Mouse (Mus musculus) embryo, embryonic 9.5 days (tissue): ENCODE results near the gene Ddr2.
A peak's percentile ranks its signal among the peaks of the same experiment; 100 is the strongest.
"Not testable (repeated sequence)": the region's sequence is repeated elsewhere in the genome, so short reads cannot be mapped to it uniquely, and the experiment has no call there.

Source experiments
- DNase-seq: peaks from one replicate; pipeline ENCODE4 v3.0.0-alpha.2; 2017; ENCODE audit errors: extremely low spot score

Ddr2 gene

DNA sequence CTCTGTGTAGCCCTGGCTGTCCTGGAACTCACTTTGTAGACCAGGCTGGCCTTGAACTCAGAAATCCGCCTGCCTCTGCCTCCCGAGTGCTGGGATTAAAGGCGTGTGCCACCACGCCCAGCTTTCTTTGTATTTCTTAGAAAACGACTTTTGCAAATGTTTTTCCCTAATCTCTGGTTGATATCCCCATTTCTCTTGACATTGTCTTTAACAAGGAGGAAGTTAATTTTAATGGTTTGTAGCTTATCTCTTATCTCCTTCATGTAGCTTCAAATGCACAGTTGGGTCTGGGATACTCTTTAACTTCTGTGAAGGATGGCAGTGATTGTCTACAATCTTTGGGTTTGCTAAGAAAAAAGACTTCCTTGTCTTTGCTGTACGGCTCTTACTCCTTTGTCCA lies 7.7 kb downstream of the Ddr2 start:
- not testable (repeated sequence) for DNase-seq

DNA sequence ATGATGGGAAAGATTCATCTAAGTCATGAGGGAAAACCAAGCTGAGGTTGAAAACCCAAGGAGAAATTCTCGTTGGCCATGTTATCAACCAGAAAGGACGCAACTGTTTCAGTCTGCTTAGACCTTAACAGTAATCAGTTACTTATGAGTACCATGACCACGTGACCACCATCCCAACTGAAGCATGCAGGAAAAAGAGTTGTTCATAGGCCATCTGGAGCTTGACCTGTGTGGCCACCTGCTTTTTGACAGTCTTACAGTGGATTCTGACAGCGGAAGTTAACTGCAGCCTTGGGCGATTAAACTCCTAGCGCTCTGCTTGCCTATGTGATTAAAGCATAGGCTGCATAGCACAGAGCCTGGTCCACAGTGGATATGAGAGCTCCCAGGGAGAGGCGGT lies 23.9 kb downstream of the Ddr2 start:
- DNase-seq = no peak

DNA sequence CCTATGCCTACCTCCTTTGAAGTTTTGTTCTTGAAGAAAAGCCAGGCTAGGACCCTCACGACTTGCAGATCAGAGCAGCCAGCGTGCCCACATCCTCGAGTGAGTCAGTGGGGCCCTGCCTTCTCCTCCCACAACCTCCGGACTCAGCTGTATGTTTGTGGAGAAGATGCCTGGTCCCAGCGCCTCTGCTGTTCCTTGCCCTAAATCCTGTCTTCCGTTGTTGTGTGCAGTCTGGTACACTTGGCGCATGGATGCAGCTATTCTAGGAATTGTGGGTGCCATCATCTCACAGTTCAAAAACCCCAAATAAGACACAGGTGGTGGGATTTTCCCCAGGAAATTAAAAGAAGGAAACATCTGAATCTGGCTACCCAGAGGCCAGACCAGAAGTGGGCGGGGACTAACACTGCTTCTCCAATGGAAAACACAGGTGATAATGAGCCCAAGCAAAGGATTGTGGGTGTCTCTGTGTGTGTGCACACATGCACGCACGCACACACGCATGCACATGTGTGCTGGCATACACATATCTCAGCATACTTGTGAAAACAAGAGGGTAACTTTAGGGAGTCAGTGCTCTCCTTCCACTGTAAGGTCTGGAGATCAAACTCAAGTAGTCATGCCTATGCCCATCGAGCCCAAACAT lies 26.3 kb downstream of the Ddr2 start:
- no peak for DNase-seq

- no peak for DNase-seq
These were observed 29.7 kb downstream of the Ddr2 start for GRCm38 (mm10) chr1:170080907-170081306.

- DNase-seq = no peak
These were observed 31.1 kb downstream of the Ddr2 start for GRCm38 (mm10) chr1:170079465-170079864.

DNA sequence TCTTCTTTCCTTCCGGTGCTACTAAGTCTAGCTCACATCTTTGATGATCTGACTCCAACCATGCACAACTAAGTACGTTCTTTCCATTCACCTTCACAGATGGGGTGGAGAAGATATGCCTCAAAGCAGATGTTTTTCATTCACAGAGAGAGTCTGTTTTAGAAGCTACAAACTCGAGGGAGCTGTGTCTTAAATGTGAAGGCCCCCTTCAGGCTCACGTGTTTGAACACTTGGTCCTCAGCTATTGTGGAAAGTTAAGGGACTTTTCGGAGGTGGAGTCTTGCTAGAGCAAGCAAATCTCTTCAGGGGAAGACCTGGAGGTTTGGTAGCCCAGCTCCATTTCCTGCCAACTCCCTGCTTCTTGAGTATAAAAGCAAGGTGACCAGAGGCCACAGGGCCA lies 34.2 kb downstream of the Ddr2 start:
- DNase-seq = no peak

GRCm38 (mm10) chr1:170073768-170074167 lies 36.8 kb downstream of the Ddr2 start:
- DNase-seq = no peak

GRCm38 (mm10) chr1:170069143-170069542 lies 41.4 kb downstream of the Ddr2 start:
- no peak for DNase-seq

GRCm38 (mm10) chr1:170065931-170066330 lies 44.6 kb downstream of the Ddr2 start:
- no peak for DNase-seq

GRCm38 (mm10) chr1:170065009-170065408 lies 45.6 kb downstream of the Ddr2 start:
- DNase-seq = no peak

- peak; percentile 8 for DNase-seq
These were observed 46.5 kb downstream of the Ddr2 start for GRCm38 (mm10) chr1:170064083-170064494.

DNA sequence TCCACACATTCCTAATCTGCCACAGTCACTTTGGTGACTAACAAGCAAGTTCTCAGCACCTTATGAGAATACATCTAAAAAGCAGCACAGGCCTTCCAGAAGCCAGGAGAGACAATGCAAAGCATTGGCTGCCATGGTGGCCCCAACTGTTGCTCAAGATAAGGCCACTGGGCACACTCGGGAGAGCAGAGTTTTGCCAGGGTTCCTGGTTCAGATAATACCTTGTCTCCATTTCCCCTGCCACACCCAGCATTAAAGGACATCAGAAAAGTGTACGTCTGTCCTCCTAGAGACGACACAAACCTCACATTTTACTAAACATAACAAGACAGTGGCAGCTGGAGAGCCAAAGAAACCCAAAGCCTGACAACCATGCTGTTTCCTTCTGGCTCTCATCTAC lies 50.3 kb downstream of the Ddr2 start:
- DNase-seq = no peak

GRCm38 (mm10) chr1:170059347-170059746 lies 51.2 kb downstream of the Ddr2 start:
- DNase-seq = no peak

GRCm38 (mm10) chr1:170058051-170058450 lies 52.5 kb downstream of the Ddr2 start:
- no peak for DNase-seq

GRCm38 (mm10) chr1:170057607-170058006 lies 53.0 kb downstream of the Ddr2 start:
- DNase-seq = no peak

DNA sequence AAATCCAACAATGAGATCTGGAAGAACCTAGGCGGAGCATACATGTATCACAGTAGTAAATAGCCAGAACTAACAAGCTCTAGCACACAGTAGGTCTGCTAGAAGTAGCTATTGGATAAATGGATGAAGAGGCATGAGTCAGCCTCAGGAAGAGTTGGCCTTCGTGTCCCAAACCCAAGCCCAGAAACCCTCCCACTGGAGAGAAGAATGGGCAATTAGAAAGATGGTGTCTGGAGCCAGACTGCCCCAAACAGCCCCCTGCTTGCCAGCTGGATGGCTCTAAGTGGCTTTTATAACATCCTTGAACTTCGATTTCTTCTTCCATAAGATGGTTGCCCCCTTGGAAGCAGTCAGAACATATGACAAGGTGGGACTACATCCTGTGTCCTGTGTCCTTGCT lies 53.6 kb downstream of the Ddr2 start:
- DNase-seq = no peak

DNA sequence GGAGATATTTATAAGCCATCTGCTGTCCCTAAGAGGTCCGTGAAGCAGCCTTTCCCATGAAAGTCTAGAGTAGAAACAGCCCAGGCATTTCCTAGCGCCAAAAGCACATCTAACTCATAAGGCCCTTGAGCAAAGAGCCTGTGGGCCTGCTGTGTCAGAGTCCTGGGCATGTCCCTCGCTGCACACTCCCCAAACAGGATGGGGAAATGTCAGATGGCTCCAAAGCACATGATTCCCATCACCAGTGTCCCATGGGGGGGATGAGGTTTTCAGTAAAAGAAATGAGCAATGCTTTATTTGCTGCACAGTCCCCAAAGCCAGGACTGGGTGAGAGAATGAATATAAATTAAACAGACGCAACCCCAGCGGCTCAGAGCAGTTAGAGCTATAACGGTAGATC lies 54.3 kb downstream of the Ddr2 start:
- DNase-seq = no peak

DNA sequence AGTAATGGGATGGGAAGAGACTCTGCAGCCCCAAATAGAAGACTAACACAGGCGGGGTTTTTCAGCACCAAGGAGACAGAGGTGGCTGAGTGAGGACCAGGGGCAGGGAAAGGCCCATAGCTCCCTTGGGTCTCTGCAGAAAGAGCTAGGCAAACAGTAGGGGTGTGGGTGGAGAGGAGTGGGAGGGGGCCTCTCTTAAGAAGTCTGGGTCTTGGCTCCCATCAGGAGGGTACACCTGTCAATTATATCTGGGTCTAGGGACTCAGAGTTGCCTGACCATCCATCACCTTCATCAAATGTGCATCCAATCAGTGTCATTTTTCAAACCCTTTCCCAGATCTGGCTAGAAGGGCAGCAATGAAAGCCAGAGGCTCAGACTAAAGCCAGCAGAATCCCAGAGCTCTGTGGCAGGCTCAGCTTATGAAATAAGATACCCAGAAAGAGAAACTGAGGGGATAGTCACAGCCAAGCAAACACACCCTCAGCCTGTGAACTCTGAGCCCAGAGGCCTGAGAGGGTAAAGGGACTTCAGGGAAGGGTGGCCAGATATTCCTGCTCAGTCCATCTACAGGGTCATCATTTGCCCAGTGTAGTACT lies 58.0 kb downstream of the Ddr2 start:
- no peak for DNase-seq

DNA sequence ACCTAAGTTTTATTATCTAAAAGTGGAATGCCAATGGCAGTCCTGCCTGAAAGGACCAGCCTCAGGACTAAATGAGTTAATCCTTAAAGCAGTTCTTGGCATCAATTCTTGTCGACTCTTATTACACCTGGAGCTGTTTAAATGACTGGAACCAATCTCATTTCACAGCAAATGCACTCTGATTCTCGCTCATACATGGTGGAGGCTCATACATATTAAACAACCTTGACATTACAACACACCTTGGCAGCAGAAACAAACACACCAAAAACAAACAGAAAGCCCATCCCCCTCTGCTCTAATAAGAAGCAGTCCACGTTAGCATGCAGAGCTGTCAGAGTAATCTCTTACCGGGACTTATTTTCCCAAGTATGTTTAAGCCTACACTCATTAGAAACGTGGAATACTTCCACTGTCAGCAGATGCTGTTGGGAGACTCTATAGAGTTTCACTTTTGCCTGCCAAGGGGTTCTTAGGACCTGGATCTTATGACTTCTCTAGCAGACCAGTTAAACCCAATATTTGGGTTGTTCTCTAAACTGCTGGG lies 58.9 kb downstream of the Ddr2 start:
- DNase-seq = no peak

DNA sequence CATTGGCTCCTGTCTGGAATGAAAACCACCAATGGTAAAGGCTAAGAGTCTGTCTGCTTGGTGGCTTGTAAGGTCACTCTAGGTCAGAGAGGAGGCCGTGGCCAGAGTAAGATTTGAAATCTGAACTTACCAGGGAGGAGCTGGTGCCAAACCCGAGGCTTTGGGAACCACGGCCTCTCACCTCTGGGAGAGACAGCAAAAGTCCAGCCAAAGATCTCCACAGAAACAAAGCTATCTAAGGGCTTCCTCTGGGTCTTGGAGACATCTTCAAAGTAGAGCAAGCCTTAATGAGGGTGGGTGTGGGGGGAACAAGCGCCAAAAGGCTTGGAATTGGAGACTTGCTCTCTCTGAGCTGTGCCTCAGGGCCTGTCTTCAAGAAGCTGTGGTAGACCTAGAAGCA lies 62.1 kb downstream of the Ddr2 start:
- no peak for DNase-seq

DNA sequence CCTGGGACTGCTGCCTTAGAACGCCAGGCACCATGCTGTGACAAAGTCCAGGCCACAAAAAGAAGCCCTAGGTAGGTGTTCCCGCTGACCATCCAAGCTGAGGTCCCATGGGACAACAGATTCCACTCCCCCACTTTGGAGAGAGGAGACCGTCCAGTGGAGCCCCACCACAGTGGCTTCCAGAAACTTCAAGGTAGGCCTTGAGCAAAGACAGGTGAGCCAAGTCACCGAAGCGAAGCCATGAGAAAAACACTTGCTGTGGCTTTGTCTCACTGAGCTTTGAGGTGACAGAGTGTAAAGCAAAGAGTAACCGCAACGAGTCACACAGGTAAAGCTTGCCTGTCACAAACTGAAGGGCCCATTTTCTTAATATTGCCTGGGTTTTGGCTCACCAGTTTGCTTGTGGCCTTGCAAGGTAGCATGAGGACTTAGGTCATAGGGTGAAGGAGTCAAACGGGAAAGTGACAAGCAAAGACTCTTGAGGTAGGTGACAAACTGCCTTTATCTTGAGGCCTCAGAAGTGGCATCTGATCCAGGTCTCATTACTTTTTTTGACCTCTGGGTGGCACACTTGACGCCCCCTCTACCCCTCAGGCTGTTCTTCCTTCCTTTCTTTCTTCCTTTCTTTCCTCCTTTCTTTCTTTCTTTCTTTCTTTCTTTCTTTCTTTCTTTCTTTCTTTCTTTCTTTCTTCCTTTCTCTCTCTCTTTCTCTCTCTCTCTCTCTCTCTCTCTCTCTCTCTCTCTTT lies 65.7 kb downstream of the Ddr2 start:
- no peak for DNase-seq

GRCm38 (mm10) chr1:170043753-170044152 lies 66.8 kb downstream of the Ddr2 start:
- DNase-seq = no peak

DNA sequence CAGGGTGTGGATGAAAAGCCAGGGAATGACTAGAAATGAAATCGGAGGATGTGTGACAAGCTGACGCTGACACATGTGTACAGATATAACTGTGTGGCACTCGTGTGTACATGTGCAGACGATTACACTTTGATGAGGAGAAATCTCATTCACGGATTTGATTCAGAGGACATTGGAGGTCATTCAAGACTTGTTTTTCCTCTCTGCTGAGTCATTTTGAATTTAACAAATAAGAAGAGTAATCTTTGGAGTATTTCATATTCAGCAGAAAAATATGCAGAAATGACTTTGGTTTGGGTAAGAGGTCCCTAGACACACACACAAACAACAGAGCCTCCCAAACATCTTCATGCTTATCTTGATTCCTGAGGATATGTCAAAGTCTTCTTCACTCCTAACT lies 67.6 kb downstream of the Ddr2 start:
- no peak for DNase-seq
